Mouse (Mus musculus): ENCODE measurements around the gene Plek. TPM values are rescaled to one million over a fixed set of nuclear protein-coding genes. Genes with fewer than 3 reads are reported as not detected.
A peak's percentile ranks its signal among the peaks of the same experiment; 100 is the strongest.

Plek gene
- total and polyA plus RNA-seq, 3 experiments, result 166 to 354 (median 223) TPM

- no peak overlapping the region for H3K9ac ChIP-seq (ENCODE audit: insufficient read depth, low read depth)
- H3K9me3 ChIP-seq (replicated peaks; ENCODE audit: low read length), result no peaks in the 10 kb centered on the region
- no peak overlapping the region for H3K4me2 ChIP-seq (ENCODE audit: insufficient read depth, low read depth, poor library complexity, severe bottlenecking)
- no peaks in the 10 kb centered on the region for H3K27me3 ChIP-seq (replicated peaks)
- TF ChIP-seq MAFK (IDR thresholded peaks at IDR 0.05; ENCODE audit: insufficient replicate concordance, low read length) (no peak), ZKSCAN1 (IDR thresholded peaks at IDR 0.05; ENCODE audit: borderline replicate concordance, low read depth, low read length) (no peak), RCOR1 (conservative IDR thresholded peaks at IDR 0.05; ENCODE audit: low read depth, low read length) (no peak), SIN3A (IDR thresholded peaks at IDR 0.05; ENCODE audit: low read length) (no peak), NELFE (IDR thresholded peaks at IDR 0.05; ENCODE audit: low read depth, low read length) (no peak), TBP (conservative IDR thresholded peaks at IDR 0.05; ENCODE audit: low read depth, low read length) (no peak), TCF12 (IDR thresholded peaks at IDR 0.05; ENCODE audit: low read depth, low read length) (no peak), BHLHE40 (IDR thresholded peaks at IDR 0.05; ENCODE audit: low read depth, low read length) (no peak)
- H3K79me2 ChIP-seq (replicated peaks; ENCODE audit: control insufficient read depth, extremely low read depth, insufficient read depth, poor library complexity, severe bottlenecking), result peaks cover 3% of the 10 kb centered on the region
- dilution Hi-C loops (cut with MboI; ENCODE audit: extremely low pct_ligation_motif_present, extremely low pct_unique_long_range_greater_than_20kb, low sequenced_read_pairs) (no loop called here), in situ Hi-C loops (cut with MboI; ENCODE audit: low pct_ligation_motif_present, low pct_unique_long_range_greater_than_20kb, low sequenced_read_pairs) (no loop called here)
- no peak for DNase-seq (ENCODE audit: extremely low read depth)
- peaks cover 14 to 49% of the 10 kb centered on the region in 2 experiments for H3K4me1 ChIP-seq (ENCODE audit: control insufficient read depth in 1 of 2, insufficient read depth in 2 of 2)
- H3K4me3 ChIP-seq (replicated peaks in 1 of 3; ENCODE audit: low read depth in 2 of 3, low read length in 2 of 3, poor library complexity in 1 of 3), result no peak overlapping the region
- H3K36me3 ChIP-seq (replicated peaks in 1 of 2; ENCODE audit: control insufficient read depth in 1 of 2, insufficient read depth in 1 of 2, low read length in 1 of 2), result peaks cover 0 to 4% of the 10 kb centered on the region in 2 experiments
- H3K27ac ChIP-seq (ENCODE audit: insufficient read depth, low read depth), result no peak overlapping the region
Observed at GRCm38 (mm10) chr11:16958520-16958919, 93.7 kb downstream of the Plek start.

- peak overlapping the region in 2 of 3 experiments; percentile 13 to 45 for H3K4me3 ChIP-seq (replicated peaks in 1 of 3; ENCODE audit: low read depth in 2 of 3, low read length in 2 of 3, poor library complexity in 1 of 3)
- in situ Hi-C loops (cut with MboI; ENCODE audit: low pct_ligation_motif_present, low pct_unique_long_range_greater_than_20kb, low sequenced_read_pairs), result no loop called here
Observed at GRCm38 (mm10) chr11:16957030-16957429, 95.2 kb downstream of the Plek start.

More at GRCm38 (mm10) chr11:16957030-16957429, 95.2 kb downstream of the Plek start:
- no peak for TF ChIP-seq IRF4 (IDR thresholded peaks at IDR 0.05; ENCODE audit: low read depth, low read length)
- no peak for TF ChIP-seq CHD2 (IDR thresholded peaks at IDR 0.05; ENCODE audit: low read length)
- TF ChIP-seq MEF2A (IDR thresholded peaks at IDR 0.05; ENCODE audit: borderline replicate concordance, low read depth, low read length), result no peak
- TF ChIP-seq TBP (conservative IDR thresholded peaks at IDR 0.05; ENCODE audit: low read depth, low read length), result no peak
- no peak for TF ChIP-seq JUN (IDR thresholded peaks at IDR 0.05; ENCODE audit: insufficient read depth, low read depth, low read length)
- no peak for TF ChIP-seq GABPA (IDR thresholded peaks at IDR 0.05; ENCODE audit: insufficient replicate concordance, low read depth, low read length)
- TF ChIP-seq BHLHE40 (IDR thresholded peaks at IDR 0.05; ENCODE audit: low read depth, low read length), result peak; percentile 72; the same call in 1 of the 2 replicates
- TF ChIP-seq ELF1 (IDR thresholded peaks at IDR 0.05; ENCODE audit: low read depth, low read length), result no peak
- TF ChIP-seq MAFK (IDR thresholded peaks at IDR 0.05; ENCODE audit: insufficient replicate concordance, low read length), result no peak
- TF ChIP-seq NRF1 (IDR thresholded peaks at IDR 0.05; ENCODE audit: low read depth, low read length), result no peak
- no peak for TF ChIP-seq UBTF (IDR thresholded peaks at IDR 0.05; ENCODE audit: low read depth, low read length)
- no peak for TF ChIP-seq RAD21 (IDR thresholded peaks at IDR 0.05; ENCODE audit: low read depth, low read length)
- no peak for TF ChIP-seq MXI1 (IDR thresholded peaks at IDR 0.05; ENCODE audit: low read depth, low read length)
- peak; percentile 46; the same call in 1 of the 2 replicates for TF ChIP-seq ETS1 (conservative IDR thresholded peaks at IDR 0.05; ENCODE audit: low read depth, low read length)
- TF ChIP-seq ZC3H11A (IDR thresholded peaks at IDR 0.05; ENCODE audit: low read depth, low read length), result no peak
- peak; percentile 66 for DNase-seq (ENCODE audit: extremely low read depth)
- Histone ChIP-seq H3K79me2 (replicated peaks; ENCODE audit: control insufficient read depth, extremely low read depth, insufficient read depth, poor library complexity, severe bottlenecking) (peaks cover 3% of the 10 kb centered on the region), H3K4me1 (ENCODE audit: control insufficient read depth in 1 of 2, insufficient read depth in 2 of 2) (peaks cover 16 to 64% of the 10 kb centered on the region in 2 experiments), H3K4me2 (ENCODE audit: insufficient read depth, low read depth, poor library complexity, severe bottlenecking) (peak overlapping the region; percentile 98), H3K9ac (ENCODE audit: insufficient read depth, low read depth) (peak overlapping the region; percentile 75), H3K9me3 (replicated peaks; ENCODE audit: low read length) (no peaks in the 10 kb centered on the region), H3K27ac (ENCODE audit: insufficient read depth, low read depth) (peak overlapping the region; percentile 93), H3K36me3 (replicated peaks in 1 of 2; ENCODE audit: control insufficient read depth in 1 of 2, insufficient read depth in 1 of 2, low read length in 1 of 2) (peaks cover 0 to 6% of the 10 kb centered on the region in 2 experiments), H3K27me3 (replicated peaks) (no peaks in the 10 kb centered on the region)
- dilution Hi-C loops (cut with MboI; ENCODE audit: extremely low pct_ligation_motif_present, extremely low pct_unique_long_range_greater_than_20kb, low sequenced_read_pairs), result no loop called here

All from CH12.LX (cell line).